Mouse (Mus musculus): ENCODE measurements around the gene Tns4. TPM values are rescaled to one million over a fixed set of nuclear protein-coding genes. Genes with fewer than 3 reads are reported as not detected.

The Tns4 gene
- total and polyA plus RNA-seq, 2 experiments from 2014 or later, result 0.17 to 0.38 TPM

DNA sequence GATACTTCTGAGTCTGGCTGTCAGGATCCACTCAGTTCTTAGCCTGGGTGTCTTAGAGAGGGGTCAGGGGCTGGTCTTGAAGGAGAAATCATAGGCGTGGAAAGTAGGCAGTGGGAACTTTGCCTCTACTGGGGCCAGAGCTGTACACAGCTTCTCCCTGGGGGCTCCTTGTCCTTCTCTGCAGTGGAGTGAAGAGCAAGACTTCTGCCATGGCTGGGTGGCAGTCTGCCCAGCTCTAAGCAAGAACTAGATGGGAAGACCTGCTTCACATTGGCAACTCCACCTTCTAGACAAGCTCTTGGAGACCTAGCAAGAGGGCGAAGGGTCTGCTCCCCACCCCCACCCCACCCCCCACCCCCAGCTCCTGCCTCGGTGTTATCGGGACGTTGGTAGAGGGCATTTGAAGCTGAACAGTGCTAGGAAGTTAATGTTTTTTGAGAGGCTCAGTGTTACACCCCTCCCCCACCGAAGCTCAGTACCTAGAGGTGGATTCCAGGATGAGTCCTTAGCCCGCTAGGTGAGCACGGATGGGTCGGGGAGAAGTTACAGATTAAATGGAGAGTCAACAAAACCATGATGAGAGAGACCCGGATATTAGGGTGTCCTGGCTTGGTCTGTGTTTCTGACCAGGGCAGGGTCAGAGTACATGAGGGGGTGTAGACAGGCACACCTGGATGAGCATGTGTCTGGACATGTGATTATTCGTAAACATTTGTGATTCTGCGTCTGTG, 43.8 kb downstream of the Tns4 start:
- ATAC-seq (ENCODE audit: low FRiP score), result no peak
- WGBS, result 90% methylated on average over 12 of the region's 12 CpGs
- H3K9ac ChIP-seq (replicated peaks; ENCODE audit: low read length, poor library complexity, severe bottlenecking), result no peak overlapping the region

DNA sequence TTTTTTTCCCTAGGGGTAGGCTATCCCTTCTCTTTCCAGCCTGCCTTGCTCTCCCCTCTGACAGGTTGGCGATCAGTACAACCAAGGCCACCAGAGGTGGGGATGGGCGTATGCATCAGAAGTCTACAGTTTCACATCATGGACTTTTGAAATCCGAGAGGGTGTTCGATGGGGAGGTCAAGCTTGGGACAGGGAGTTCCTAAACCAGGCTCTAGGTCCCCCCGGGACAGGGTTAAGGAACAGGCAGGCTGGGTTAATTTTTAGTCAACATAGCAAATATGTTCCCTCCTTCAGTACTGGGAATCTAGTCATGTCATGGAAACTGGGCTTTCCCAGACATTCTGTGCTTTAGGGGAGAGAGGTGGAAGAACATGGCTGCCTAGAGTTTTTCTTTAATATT, 44.8 kb downstream of the Tns4 start:
- no peak for TF ChIP-seq CTCF (IDR thresholded peaks at IDR 0.05)

More for the DNA sequence above, 43.8 kb downstream of the Tns4 start:
- no peak overlapping the region for H3K27ac ChIP-seq (ENCODE audit: low read depth, low read length)
- H3K4me3 ChIP-seq (ENCODE audit: low read depth, low read length), result no peak overlapping the region
- DNase-seq (ENCODE audit: low spot score), result no peak
- no peaks in the 10 kb centered on the region for H3K27me3 ChIP-seq (ENCODE audit: insufficient read depth, low read length)
- TF ChIP-seq CTCF (IDR thresholded peaks at IDR 0.05), result no peak
- H3K36me3 ChIP-seq (ENCODE audit: insufficient read depth, low read length), result no peaks in the 10 kb centered on the region; the same call in 1 of the 2 replicates
- H3K4me1 ChIP-seq (ENCODE audit: insufficient read depth, low read length), result peaks cover 4% of the 10 kb centered on the region; the same call in 1 of the 2 replicates
- H3K4me2 ChIP-seq (ENCODE audit: low read depth, low read length, poor library complexity, severe bottlenecking), result no peak overlapping the region
- H3K9me3 ChIP-seq (ENCODE audit: low read length), result no peaks in the 10 kb centered on the region

DNA sequence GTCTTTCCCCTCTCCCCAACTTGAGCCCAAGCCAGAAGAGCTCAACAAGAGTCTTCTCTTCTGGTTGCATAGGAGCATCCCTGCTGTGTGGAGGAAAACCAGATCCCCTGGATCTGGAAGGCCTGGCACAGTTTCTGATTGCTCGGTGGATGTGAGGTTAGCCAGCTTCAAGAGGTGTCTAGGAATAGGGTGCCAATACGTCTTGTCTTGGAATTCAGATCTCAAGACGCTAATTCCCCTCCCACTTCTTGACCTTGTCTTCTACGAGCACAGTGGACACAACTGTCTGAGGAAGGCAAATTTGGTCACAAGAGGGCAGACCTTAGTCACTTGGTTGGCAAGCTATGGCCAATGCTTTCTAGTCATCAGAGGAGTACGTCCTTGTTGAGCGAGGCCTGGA, 45.5 kb downstream of the Tns4 start:
- 90% methylated on average over 6 of the region's 6 CpGs for WGBS
- H3K4me3 ChIP-seq (ENCODE audit: low read depth, low read length), result no peak overlapping the region
- DNase-seq (ENCODE audit: low spot score), result no peak

More for the DNA sequence above, 44.8 kb downstream of the Tns4 start:
- Histone ChIP-seq H3K4me2 (ENCODE audit: low read depth, low read length, poor library complexity, severe bottlenecking) (no peak overlapping the region), H3K9me3 (ENCODE audit: low read length) (no peaks in the 10 kb centered on the region), H3K27ac (ENCODE audit: low read depth, low read length) (no peak overlapping the region), H3K9ac (replicated peaks; ENCODE audit: low read length, poor library complexity, severe bottlenecking) (no peak overlapping the region), H3K27me3 (ENCODE audit: insufficient read depth, low read length) (no peaks in the 10 kb centered on the region), H3K4me1 (ENCODE audit: insufficient read depth, low read length) (peaks cover 4% of the 10 kb centered on the region; the same call in 1 of the 2 replicates), H3K4me3 (ENCODE audit: low read depth, low read length) (no peak overlapping the region), H3K36me3 (ENCODE audit: insufficient read depth, low read length) (no peaks in the 10 kb centered on the region; the same call in 1 of the 2 replicates)
- 87% methylated on average over 5 of the region's 5 CpGs for WGBS
- no peak for ATAC-seq (ENCODE audit: low FRiP score)
- DNase-seq (ENCODE audit: low spot score), result no peak

DNA sequence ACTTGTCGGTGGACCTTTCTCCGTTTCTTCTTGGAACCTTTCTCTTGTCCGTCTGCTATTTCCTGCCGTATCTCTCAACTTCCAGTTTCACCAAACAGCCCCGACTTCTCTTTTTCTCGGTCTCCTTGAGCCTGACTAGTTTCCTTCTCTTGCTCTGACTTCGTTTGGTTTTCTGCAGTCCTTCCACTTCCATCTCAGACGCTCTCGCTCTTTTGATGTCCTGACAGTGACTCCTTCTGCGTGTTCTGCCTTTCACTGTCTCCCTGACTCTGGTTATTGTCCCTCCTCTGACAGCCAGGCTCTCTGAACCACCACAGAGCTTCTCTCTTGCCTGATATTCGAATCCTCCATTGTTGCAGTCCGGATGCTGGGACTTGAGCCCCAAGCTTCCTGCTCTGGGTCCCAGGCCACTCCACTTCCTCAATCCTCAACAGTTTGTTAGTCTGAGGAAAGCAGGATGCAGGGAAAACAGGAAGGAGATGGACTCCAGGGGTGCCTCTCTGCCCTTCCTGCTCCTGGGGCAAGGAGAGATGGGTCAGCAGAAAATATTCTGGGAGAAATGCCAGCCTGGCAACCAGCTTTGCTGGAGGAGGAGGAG, 46.2 kb downstream of the Tns4 start:
- H3K4me2 ChIP-seq (ENCODE audit: low read depth, low read length, poor library complexity, severe bottlenecking), result peak overlapping the region; percentile 98
- DNase-seq (ENCODE audit: low spot score) (no peak), ATAC-seq (ENCODE audit: low FRiP score) (no peak)
- no peak overlapping the region for H3K4me3 ChIP-seq (ENCODE audit: low read depth, low read length)
- TF ChIP-seq CTCF (IDR thresholded peaks at IDR 0.05), result no peak
- WGBS, result 45% methylated on average over 12 of the region's 12 CpGs
- peak overlapping the region; percentile 47; the same call in 1 of the 2 replicates for H3K27ac ChIP-seq (ENCODE audit: low read depth, low read length)
- H3K36me3 ChIP-seq (ENCODE audit: insufficient read depth, low read length), result no peaks in the 10 kb centered on the region
- no peaks in the 10 kb centered on the region for H3K9me3 ChIP-seq (ENCODE audit: low read length)
- H3K4me1 ChIP-seq (ENCODE audit: insufficient read depth, low read length), result peaks cover 4% of the 10 kb centered on the region; the same call in 1 of the 2 replicates
- H3K27me3 ChIP-seq (ENCODE audit: insufficient read depth, low read length), result no peaks in the 10 kb centered on the region
- no peak overlapping the region for H3K9ac ChIP-seq (replicated peaks; ENCODE audit: low read length, poor library complexity, severe bottlenecking)

More for the DNA sequence above, 45.5 kb downstream of the Tns4 start:
- Histone ChIP-seq H3K4me2 (ENCODE audit: low read depth, low read length, poor library complexity, severe bottlenecking) (no peak overlapping the region), H3K4me1 (ENCODE audit: insufficient read depth, low read length) (peaks cover 4% of the 10 kb centered on the region; the same call in 1 of the 2 replicates), H3K9me3 (ENCODE audit: low read length) (no peaks in the 10 kb centered on the region), H3K36me3 (ENCODE audit: insufficient read depth, low read length) (no peaks in the 10 kb centered on the region; the same call in 1 of the 2 replicates), H3K9ac (replicated peaks; ENCODE audit: low read length, poor library complexity, severe bottlenecking) (no peak overlapping the region), H3K27ac (ENCODE audit: low read depth, low read length) (no peak overlapping the region), H3K27me3 (ENCODE audit: insufficient read depth, low read length) (no peaks in the 10 kb centered on the region)
- ATAC-seq (ENCODE audit: low FRiP score), result no peak
- TF ChIP-seq CTCF (IDR thresholded peaks at IDR 0.05), result peak; percentile 45; the same call in 1 of the 2 replicates

DNA sequence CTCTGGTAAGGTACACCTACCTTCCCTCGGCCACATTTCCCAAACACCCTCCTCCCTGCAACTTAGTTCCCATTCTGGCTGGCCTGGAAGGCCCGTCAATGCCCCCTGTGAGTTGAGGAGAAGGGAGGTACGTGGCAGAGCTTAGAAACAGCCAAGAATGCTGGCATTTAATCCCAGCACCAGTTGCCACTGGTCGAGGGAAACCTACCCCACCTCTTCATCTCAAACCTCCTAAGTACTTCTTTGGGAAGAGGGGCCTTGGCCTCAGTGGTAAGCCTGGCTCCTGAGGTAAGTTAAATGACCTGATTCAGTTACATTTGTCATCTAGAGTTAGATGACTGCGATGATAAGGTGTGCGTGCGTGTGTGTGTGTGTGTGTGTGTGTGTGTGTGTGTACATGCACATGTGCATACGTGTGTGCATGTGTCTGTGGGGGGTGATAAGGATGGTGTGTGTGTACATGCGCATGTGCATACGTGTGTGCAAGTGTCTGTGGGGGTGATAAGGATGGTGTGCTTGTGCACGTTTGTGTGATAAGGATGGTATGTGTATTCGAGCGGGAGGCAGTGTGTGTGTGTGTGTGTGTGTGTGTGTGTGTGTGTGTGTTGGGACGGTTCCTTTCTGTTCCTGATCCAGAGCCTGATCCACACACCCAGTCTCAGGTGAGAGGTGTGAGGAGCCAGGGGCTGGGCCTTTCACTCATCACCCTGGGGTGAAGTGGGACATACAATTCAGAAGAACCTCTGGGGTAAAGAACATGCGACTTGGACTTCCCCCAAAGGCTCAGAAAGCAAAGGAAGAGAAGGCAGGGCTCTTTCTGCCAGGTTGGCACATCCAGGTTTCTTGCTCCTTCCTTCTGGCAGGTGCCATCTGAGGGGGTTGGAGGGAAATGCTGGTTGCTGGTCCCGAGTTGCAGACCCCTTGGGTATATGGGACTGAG, 47.0 kb downstream of the Tns4 start:
- Histone ChIP-seq H3K4me1 (ENCODE audit: insufficient read depth, low read length) (peaks cover 4% of the 10 kb centered on the region; the same call in 1 of the 2 replicates), H3K9me3 (ENCODE audit: low read length) (no peaks in the 10 kb centered on the region), H3K4me2 (ENCODE audit: low read depth, low read length, poor library complexity, severe bottlenecking) (peak overlapping the region; percentile 98), H3K27me3 (ENCODE audit: insufficient read depth, low read length) (no peaks in the 10 kb centered on the region), H3K9ac (replicated peaks; ENCODE audit: low read length, poor library complexity, severe bottlenecking) (peak overlapping the region; percentile 59), H3K4me3 (ENCODE audit: low read depth, low read length) (peak overlapping the region; percentile 55), H3K27ac (ENCODE audit: low read depth, low read length) (peak overlapping the region; percentile 60), H3K36me3 (ENCODE audit: insufficient read depth, low read length) (no peaks in the 10 kb centered on the region)
- ATAC-seq (ENCODE audit: low FRiP score) (no peak), DNase-seq (ENCODE audit: low spot score) (peak; percentile 6)
- TF ChIP-seq CTCF (IDR thresholded peaks at IDR 0.05), result no peak
- 64% methylated on average over 16 of the region's 16 CpGs for WGBS

Measured in midbrain, postnatal 0 days (tissue).